Mouse (Mus musculus): ENCODE measurements around the gene Gtf3c5. TPM values are rescaled to one million over a fixed set of nuclear protein-coding genes. Genes with fewer than 3 reads are reported as not detected.

Gene Gtf3c5
- polyA plus RNA-seq, 1 experiment from 2014 or later: 40.7 TPM

DNA sequence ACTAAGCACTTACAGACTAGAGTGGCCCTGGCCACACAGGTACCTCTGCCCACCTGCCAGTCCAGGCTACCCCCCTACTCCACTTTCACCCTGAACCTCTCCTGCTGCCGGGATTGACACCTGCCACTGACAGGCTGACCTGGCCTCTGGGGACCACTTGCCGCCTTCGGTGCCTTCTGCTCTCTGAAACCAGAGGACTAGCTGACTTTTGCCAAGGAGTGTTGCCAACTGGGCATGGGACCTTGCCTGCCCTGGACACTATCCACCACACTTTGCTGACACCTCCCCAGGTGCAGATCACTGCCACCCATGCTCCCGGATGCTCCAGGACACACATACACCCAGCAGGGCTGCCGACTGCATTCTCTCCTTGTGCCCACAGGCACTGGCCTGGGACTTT is 31.2 kb downstream of the Gtf3c5 start:
- Histone ChIP-seq H3K4me2 (no peak overlapping the region), H3K9ac (no peak overlapping the region), H3K4me1 (no peaks in the 10 kb centered on the region), H3K9me3 (replicated peaks) (no peaks in the 10 kb centered on the region), H3K27me3 (no peaks in the 10 kb centered on the region), H3K27ac (no peak overlapping the region), H3K4me3 (no peak overlapping the region), H3K36me3 (ENCODE audit: poor library complexity, severe bottlenecking) (peaks cover 82% of the 10 kb centered on the region)
- ATAC-seq: no peak
- WGBS: 98% methylated on average over 5 of the region's 5 CpGs

GRCm38 (mm10) chr2:28549157-28549556 is 34.4 kb downstream of the Gtf3c5 start:
- no peaks in the 10 kb centered on the region for H3K9me3 ChIP-seq (replicated peaks)
- H3K4me2 ChIP-seq: no peak overlapping the region
- H3K9ac ChIP-seq: no peak overlapping the region
- H3K27me3 ChIP-seq: no peaks in the 10 kb centered on the region
- H3K27ac ChIP-seq: no peak overlapping the region
- WGBS: 93% methylated on average over 13 of the region's 13 CpGs
- H3K4me3 ChIP-seq: no peak overlapping the region
- peaks cover 10% of the 10 kb centered on the region; the same call in 1 of the 2 replicates for H3K4me1 ChIP-seq
- H3K36me3 ChIP-seq (ENCODE audit: poor library complexity, severe bottlenecking): peaks cover 99% of the 10 kb centered on the region
- ATAC-seq: no peak

DNA sequence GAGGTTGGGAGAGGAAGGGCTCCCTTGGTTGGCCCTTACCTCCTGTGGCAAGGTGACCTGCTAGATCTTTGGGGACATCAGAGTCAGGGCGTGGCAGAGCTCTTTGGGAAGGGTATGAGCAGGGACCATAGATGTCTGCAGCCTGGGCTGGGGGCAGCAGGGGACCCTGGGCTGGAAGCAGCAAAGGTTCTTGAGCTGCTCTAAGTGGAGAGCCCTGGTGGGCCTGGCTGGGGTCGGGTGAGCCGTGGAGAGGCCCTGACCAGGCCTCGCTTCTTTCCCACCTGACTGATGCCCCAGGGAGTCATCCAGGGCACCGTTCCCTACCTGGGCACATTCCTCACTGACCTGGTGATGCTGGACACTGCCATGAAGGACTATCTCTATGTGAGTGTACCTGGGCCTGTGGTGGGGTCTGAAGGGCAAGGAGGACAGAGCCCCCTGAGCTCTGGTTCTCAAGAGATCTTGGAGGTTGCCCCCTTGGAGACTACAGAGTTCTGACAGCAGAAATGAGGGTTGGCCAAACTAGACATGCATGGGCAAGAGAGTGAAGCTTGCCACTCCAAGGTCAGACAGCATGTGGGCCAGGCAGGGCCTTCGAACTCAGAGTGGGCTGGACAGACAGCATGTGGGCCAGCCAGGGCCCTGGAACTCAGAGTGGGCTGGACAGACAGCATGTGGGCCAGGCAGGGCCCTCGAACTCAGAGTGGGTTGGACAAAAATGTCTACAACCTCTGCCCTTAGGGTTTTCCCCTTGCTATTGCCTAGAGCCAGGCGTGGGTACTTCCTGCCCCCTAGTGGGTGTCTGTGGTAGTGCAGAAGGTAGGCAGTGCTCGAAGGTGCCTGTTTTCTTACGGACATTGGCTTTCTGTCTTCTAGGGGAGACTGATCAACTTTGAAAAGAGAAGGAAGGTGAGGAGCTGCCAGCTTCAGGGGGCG is 36.0 kb downstream of the Gtf3c5 start:
- Histone ChIP-seq H3K9ac (no peak overlapping the region), H3K9me3 (replicated peaks) (no peaks in the 10 kb centered on the region), H3K4me2 (no peak overlapping the region), H3K36me3 (ENCODE audit: poor library complexity, severe bottlenecking) (peaks cover 99% of the 10 kb centered on the region), H3K27ac (peak overlapping the region; percentile 11; the same call in 1 of the 2 replicates), H3K4me3 (no peak overlapping the region), H3K4me1 (peaks cover 10% of the 10 kb centered on the region), H3K27me3 (no peaks in the 10 kb centered on the region)
- ATAC-seq: peak; percentile 62; the same call in 1 of the 2 replicates
- 53% methylated on average over 11 of the region's 11 CpGs for WGBS

DNA sequence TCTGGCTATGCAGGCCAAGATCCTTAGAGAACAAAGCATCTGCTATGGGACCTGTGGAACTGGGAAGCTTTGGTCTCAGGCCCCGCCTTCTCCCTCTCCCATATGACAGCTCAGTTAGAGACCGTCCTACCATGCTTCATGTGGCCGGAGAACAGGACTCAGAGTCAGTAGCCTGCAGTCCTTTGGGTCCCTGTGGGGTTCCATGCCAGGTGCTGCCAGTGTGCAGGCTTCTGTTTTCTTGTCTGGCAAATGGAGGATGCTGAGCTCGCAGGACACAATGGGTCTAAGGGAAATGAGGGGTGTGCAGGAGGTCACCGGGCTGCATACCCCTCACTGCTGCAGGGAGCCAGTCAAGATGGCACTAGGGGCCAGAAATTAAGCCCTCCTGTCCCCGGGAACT is 37.0 kb downstream of the Gtf3c5 start:
- H3K36me3 ChIP-seq (ENCODE audit: poor library complexity, severe bottlenecking): peaks cover 99% of the 10 kb centered on the region
- H3K27me3 ChIP-seq: no peaks in the 10 kb centered on the region
- no peak overlapping the region for H3K4me2 ChIP-seq
- H3K27ac ChIP-seq: peak overlapping the region; percentile 11
- H3K9me3 ChIP-seq (replicated peaks): no peaks in the 10 kb centered on the region
- 84% methylated on average over 6 of the region's 6 CpGs for WGBS
- ATAC-seq: no peak
- no peak overlapping the region for H3K9ac ChIP-seq
- no peak overlapping the region for H3K4me3 ChIP-seq
- peaks cover 10% of the 10 kb centered on the region for H3K4me1 ChIP-seq

DNA sequence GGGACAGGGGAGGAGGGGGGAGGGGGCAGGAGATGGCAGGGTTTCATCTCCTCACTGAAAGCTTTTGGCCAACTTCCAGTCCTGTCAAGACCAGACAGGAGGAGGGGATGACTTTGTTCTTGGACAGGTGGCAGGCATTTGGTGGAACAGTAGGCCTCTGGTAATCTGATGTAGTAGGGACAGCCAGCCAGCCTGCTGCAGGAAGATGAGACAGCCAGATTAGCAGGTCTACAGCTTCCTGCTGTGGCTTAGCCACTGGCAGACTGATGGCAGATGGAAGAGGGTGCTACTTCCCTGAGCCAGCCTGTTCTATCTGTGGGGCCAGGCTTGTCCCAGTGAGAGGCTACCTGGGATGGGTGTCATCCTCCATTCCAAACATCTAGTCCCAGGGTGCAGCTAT is 37.6 kb downstream of the Gtf3c5 start:
- ATAC-seq: no peak
- Histone ChIP-seq H3K4me2 (no peak overlapping the region), H3K4me3 (no peak overlapping the region), H3K9ac (no peak overlapping the region), H3K36me3 (ENCODE audit: poor library complexity, severe bottlenecking) (peaks cover 94% of the 10 kb centered on the region), H3K27me3 (no peaks in the 10 kb centered on the region), H3K9me3 (replicated peaks) (no peaks in the 10 kb centered on the region), H3K4me1 (peaks cover 10% of the 10 kb centered on the region), H3K27ac (peak overlapping the region; percentile 11)

DNA sequence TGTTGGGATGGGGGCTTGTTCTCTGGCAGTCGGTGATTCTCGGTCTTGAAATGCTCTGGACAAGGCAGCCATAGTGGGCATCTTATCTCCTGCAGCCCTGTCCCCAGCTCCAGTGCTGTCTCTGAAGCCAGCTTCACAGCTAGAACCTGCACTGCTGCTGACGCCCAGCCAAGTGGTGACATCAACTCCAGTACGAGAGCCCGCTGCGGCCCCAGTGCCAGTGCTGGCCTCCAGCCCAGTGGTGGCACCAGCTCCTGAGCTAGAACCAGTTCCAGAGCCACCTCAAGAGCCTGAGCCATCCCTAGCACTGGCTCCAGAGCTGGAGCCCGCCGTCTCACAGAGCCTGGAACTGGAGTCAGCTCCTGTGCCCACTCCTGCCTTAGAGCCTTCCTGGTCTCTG is 39.7 kb downstream of the Gtf3c5 start:
- H3K4me3 ChIP-seq: no peak overlapping the region

GRCm38 (mm10) chr2:28540587-28541227 is 42.8 kb downstream of the Gtf3c5 start:
- Histone ChIP-seq H3K4me3 (no peak overlapping the region), H3K9me3 (replicated peaks) (no peaks in the 10 kb centered on the region), H3K4me2 (no peak overlapping the region), H3K36me3 (ENCODE audit: poor library complexity, severe bottlenecking) (peaks cover 42% of the 10 kb centered on the region), H3K4me1 (peaks cover 58% of the 10 kb centered on the region), H3K27ac (no peak overlapping the region), H3K9ac (no peak overlapping the region), H3K27me3 (no peaks in the 10 kb centered on the region)
- WGBS: 84% methylated on average over 8 of the region's 8 CpGs
- no peak for ATAC-seq

More for the DNA sequence above, 39.7 kb downstream of the Gtf3c5 start:
- no peak for ATAC-seq
- 85% methylated on average over 8 of the region's 8 CpGs for WGBS
- H3K36me3 ChIP-seq (ENCODE audit: poor library complexity, severe bottlenecking): peaks cover 73% of the 10 kb centered on the region
- H3K4me1 ChIP-seq: peaks cover 30% of the 10 kb centered on the region
- no peak overlapping the region for H3K27ac ChIP-seq
- no peaks in the 10 kb centered on the region for H3K9me3 ChIP-seq (replicated peaks)
- H3K27me3 ChIP-seq: no peaks in the 10 kb centered on the region
- no peak overlapping the region for H3K9ac ChIP-seq
- no peak overlapping the region for H3K4me2 ChIP-seq

GRCm38 (mm10) chr2:28539949-28540348 is 43.6 kb downstream of the Gtf3c5 start:
- H3K27me3 ChIP-seq: no peaks in the 10 kb centered on the region
- ATAC-seq: no peak
- peaks cover 60% of the 10 kb centered on the region for H3K4me1 ChIP-seq
- H3K4me2 ChIP-seq: no peak overlapping the region
- H3K36me3 ChIP-seq (ENCODE audit: poor library complexity, severe bottlenecking): peaks cover 35% of the 10 kb centered on the region
- no peaks in the 10 kb centered on the region for H3K9me3 ChIP-seq (replicated peaks)
- H3K27ac ChIP-seq: peak overlapping the region; percentile 79
- no peak overlapping the region for H3K9ac ChIP-seq
- WGBS: 75% methylated on average over 2 of the region's 2 CpGs
- no peak overlapping the region for H3K4me3 ChIP-seq

DNA sequence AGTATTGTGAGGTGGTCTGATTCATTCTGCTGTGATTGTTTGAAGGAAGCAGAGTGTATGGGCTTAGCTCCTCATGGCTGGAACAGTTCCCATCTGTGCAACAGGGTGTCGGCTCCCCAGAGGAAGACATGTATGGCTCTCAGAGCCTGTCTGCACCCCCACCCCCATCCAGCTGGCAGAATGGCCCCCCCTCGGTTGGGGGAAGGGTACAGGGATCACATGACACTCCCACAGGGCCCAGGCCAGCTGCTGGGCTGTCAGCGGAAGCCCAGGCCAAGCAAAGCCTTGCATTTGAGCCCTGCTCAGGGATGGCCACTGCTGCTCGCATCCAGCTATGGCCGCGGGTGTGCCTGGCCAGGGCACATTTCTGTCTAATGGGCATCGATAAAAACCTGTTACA is 44.3 kb downstream of the Gtf3c5 start:
- Histone ChIP-seq H3K27me3 (no peaks in the 10 kb centered on the region; the same call in 1 of the 2 replicates), H3K9ac (peak overlapping the region; percentile 53; the same call in 1 of the 2 replicates), H3K4me1 (peaks cover 67% of the 10 kb centered on the region), H3K4me3 (no peak overlapping the region), H3K9me3 (replicated peaks) (no peaks in the 10 kb centered on the region), H3K4me2 (peak overlapping the region; percentile 28), H3K27ac (peak overlapping the region; percentile 79), H3K36me3 (ENCODE audit: poor library complexity, severe bottlenecking) (peaks cover 27% of the 10 kb centered on the region)
- ATAC-seq: peak; percentile 41
- 46% methylated on average over 7 of the region's 7 CpGs for WGBS

- 54% methylated on average over 1 of the region's 1 CpGs for WGBS
- Histone ChIP-seq H3K9ac (peak overlapping the region; percentile 53; the same call in 1 of the 2 replicates), H3K4me3 (no peak overlapping the region), H3K27ac (peak overlapping the region; percentile 79), H3K36me3 (ENCODE audit: poor library complexity, severe bottlenecking) (peaks cover 23% of the 10 kb centered on the region), H3K27me3 (no peaks in the 10 kb centered on the region; the same call in 1 of the 2 replicates), H3K4me1 (peaks cover 72% of the 10 kb centered on the region), H3K4me2 (peak overlapping the region; percentile 28; the same call in 1 of the 2 replicates), H3K9me3 (replicated peaks) (no peaks in the 10 kb centered on the region)
- no peak for ATAC-seq
These were observed 44.8 kb downstream of the Gtf3c5 start for GRCm38 (mm10) chr2:28538817-28539128.

DNA sequence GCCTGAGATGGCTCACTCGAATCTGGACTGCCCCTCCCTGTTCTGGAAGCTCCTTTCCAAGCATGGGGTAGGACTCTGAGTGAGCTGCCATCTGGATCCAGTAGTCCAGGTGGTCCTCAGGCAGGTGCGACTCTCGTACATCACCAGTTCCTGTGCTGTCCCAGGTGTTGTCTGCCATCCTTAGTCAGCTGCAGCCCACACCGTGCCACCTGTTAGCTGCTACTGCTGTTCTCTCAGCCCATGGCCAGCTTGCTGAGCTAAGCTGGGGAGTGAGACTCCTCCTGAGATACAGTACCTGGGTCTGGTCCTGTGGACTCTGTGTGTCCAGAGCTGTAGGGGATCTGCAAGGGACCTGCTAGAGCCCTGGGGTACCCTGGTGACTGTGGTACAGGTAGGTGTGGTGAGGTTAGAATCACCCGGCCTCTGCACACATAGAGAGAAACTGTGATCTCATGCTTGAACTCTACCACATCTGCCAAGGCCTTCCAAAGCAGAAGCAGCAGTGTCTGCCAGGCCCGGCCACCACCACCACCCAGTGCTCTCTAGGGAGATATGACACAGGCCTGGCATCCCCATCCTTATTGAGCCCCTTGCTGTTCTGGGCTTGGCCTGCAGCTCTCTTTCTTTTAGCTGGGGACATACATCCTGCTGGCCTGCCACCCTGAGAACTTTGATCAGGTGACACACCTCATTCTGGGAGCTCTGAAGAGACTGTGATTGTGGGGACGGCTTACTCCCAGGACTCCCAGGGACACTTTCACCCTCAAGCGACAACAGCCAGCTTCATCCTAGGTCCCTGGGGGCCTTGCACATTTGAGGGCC is 45.3 kb downstream of the Gtf3c5 start:
- peaks cover 77% of the 10 kb centered on the region for H3K4me1 ChIP-seq
- H3K27me3 ChIP-seq: no peaks in the 10 kb centered on the region; the same call in 1 of the 2 replicates
- no peak overlapping the region for H3K4me2 ChIP-seq
- no peaks in the 10 kb centered on the region for H3K9me3 ChIP-seq (replicated peaks)
- H3K36me3 ChIP-seq (ENCODE audit: poor library complexity, severe bottlenecking): peaks cover 17% of the 10 kb centered on the region
- WGBS: 77% methylated on average over 8 of the region's 8 CpGs
- ATAC-seq: no peak
- H3K4me3 ChIP-seq: no peak overlapping the region
- peak overlapping the region; percentile 50; the same call in 1 of the 2 replicates for H3K9ac ChIP-seq
- H3K27ac ChIP-seq: peak overlapping the region; percentile 79

GRCm38 (mm10) chr2:28537634-28537920 is 46.0 kb downstream of the Gtf3c5 start:
- peak overlapping the region; percentile 31; the same call in 1 of the 2 replicates for H3K27ac ChIP-seq
- ATAC-seq: no peak
- no peak overlapping the region for H3K4me2 ChIP-seq
- no peaks in the 10 kb centered on the region; the same call in 1 of the 2 replicates for H3K27me3 ChIP-seq
- peaks cover 84% of the 10 kb centered on the region for H3K4me1 ChIP-seq
- H3K36me3 ChIP-seq (ENCODE audit: poor library complexity, severe bottlenecking): peaks cover 11% of the 10 kb centered on the region
- H3K9ac ChIP-seq: peak overlapping the region; percentile 50; the same call in 1 of the 2 replicates
- H3K9me3 ChIP-seq (replicated peaks): no peaks in the 10 kb centered on the region
- WGBS: 30% methylated on average over 4 of the region's 4 CpGs
- H3K4me3 ChIP-seq: no peak overlapping the region
